Mouse (Mus musculus): ENCODE data around the gene Ak2.

DNA sequence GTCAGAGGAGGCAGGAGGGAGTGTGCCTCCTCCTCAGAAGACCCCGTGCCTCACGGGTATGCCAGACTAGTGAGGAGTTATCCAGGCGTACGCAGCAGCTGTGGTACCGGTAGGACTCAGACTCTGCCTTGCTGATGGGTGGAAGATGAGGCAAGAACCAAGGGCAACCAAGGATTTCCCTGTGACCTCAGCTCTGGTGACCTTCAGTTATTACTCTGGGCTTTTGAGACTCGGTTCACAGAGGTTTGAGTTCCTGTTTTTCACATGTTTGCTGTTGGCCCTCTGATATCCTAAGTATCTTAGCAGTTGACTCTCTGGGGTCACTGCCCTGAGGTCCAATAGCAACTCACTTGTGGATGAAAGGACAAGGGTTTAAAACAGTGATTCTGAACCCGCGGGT is 12.0 kb downstream of the Ak2 start:
- no peak for TF ChIP-seq CTCF (IDR thresholded peaks at IDR 0.05; ENCODE audit: low read depth)
- no peak for TF ChIP-seq EP300 (IDR thresholded peaks at IDR 0.05; ENCODE audit: low read depth)
